In the genomic region with DNA sequence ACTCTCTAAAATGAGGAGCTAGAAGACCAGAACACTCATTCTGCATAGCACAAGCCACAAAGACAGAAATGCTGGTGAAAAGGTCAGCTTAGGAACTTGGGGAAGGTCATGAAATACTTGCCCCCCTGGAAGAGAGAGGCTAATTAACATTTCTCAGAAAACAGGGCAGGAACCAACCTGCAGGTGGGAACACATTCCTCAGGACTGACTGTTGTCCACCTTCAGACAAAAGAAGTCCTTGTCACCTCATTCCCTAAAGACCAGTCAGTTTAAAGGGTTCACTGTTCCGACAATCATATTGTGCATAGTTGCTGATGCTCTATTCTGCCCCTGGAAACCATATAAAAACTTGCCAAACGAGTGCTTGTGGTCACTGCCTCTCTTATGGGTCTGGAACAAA, we compare ENCODE assay signal across 30 mouse cellular contexts.
"Had no signal": no experiment of that assay in that cellular context is flagged by ENCODE, and none has a peak within 500 bp of the region (broad histone marks: within the 10 kb centered on the region; RNA-seq: fewer than 3 reads in every experiment).

No protein-coding gene starts in this region.

- H3K36me3 ChIP-seq: heart, embryonic 13.5 days; heart, embryonic 15.5 days; hindbrain, embryonic 13.5 days; hindbrain, embryonic 15.5 days; kidney, embryonic 15.5 days; limb, embryonic 10.5 days; limb, embryonic 12.5 days; liver, embryonic 13.5 days; liver, embryonic 15.5 days had no signal

- ATAC-seq: hindbrain, postnatal 0 days; intestine, embryonic 16.5 days; liver, postnatal 0 days had no signal

- H3K4me3 ChIP-seq: gastrocnemius, adult 2 months; heart, adult 2 months; heart, embryonic 13.5 days; heart, embryonic 15.5 days; hindbrain, embryonic 13.5 days; hindbrain, embryonic 15.5 days; kidney, embryonic 15.5 days; left cerebral cortex, adult 2 months; limb, embryonic 10.5 days; limb, embryonic 12.5 days; liver, embryonic 13.5 days; liver, embryonic 15.5 days had no signal

- H3K4me2 ChIP-seq: heart, embryonic 11.5 days; heart, embryonic 13.5 days; heart, embryonic 15.5 days; hindbrain, embryonic 13.5 days; hindbrain, embryonic 15.5 days; kidney, embryonic 15.5 days; limb, embryonic 12.5 days; liver, embryonic 11.5 days; liver, embryonic 13.5 days; liver, embryonic 15.5 days had no signal

- H3K4me1 ChIP-seq: heart, embryonic 15.5 days; hindbrain, embryonic 13.5 days; hindbrain, embryonic 15.5 days; kidney, embryonic 15.5 days; limb, embryonic 10.5 days; limb, embryonic 12.5 days; liver, embryonic 13.5 days; liver, embryonic 15.5 days had no signal

- H3K27ac ChIP-seq: gastrocnemius, adult 2 months; heart, adult 2 months; heart, embryonic 13.5 days; heart, embryonic 15.5 days; hindbrain, embryonic 13.5 days; hindbrain, embryonic 15.5 days; hindbrain, postnatal 0 days; kidney, embryonic 15.5 days; kidney, postnatal 0 days; left cerebral cortex, adult 2 months; limb, embryonic 10.5 days; limb, embryonic 12.5 days; liver, embryonic 13.5 days; liver, embryonic 15.5 days had no signal

- DNase-seq: gastrocnemius, adult 2 months; gastrocnemius, postnatal 10 days; gastrocnemius, postnatal 36 days; heart, adult 11 months; heart, adult 2 months; heart, postnatal 14 days; heart, postnatal 36 days; kidney, adult 11 months; kidney, adult 2 months; kidney, adult 9 months; kidney, postnatal 14 days; kidney, postnatal 36 days; layer of hippocampus, adult 9-11 months; liver; liver, embryonic 13.5 days; liver, postnatal 0 days had no signal

- H3K9ac ChIP-seq: heart, embryonic 13.5 days; heart, embryonic 15.5 days; hindbrain, embryonic 13.5 days; hindbrain, embryonic 15.5 days; kidney, embryonic 15.5 days; limb, embryonic 12.5 days; liver, embryonic 13.5 days; liver, embryonic 15.5 days; liver, postnatal 0 days had no signal

- H3K9me3 ChIP-seq: heart, embryonic 13.5 days; heart, embryonic 15.5 days; hindbrain, embryonic 13.5 days; hindbrain, embryonic 15.5 days; kidney, embryonic 15.5 days; limb, embryonic 10.5 days; limb, embryonic 12.5 days; liver, embryonic 13.5 days; liver, embryonic 15.5 days had no signal

- H3K27me3 ChIP-seq: heart, embryonic 13.5 days; heart, embryonic 15.5 days; hindbrain, embryonic 13.5 days; hindbrain, embryonic 15.5 days; kidney, embryonic 15.5 days; limb, embryonic 12.5 days; liver, embryonic 13.5 days; liver, embryonic 15.5 days had no signal
